Mouse (Mus musculus) hindbrain, embryonic 10.5 days (tissue): Measurements from ENCODE around the gene Ptprt. TPM values are rescaled to one million over a fixed set of nuclear protein-coding genes. Genes with fewer than 3 reads are reported as not detected.
"Not testable (repeated sequence)": the region's sequence is repeated elsewhere in the genome, so short reads cannot be mapped to it uniquely, and the experiment has no call there.

ENCODE experiments used
- DNase-seq: peaks from one replicate; pipeline ENCODE4 v3.0.0-alpha.2; 2017; ENCODE audit warnings: low spot score
- H3K27ac ChIP-seq: fragments of 300-500 bp; sonication (generic); 2 replicates; pipeline ENCODE4 v1.5.1; 2016; ENCODE audit warnings: mild to moderate bottlenecking, moderate library complexity
- H3K27me3 ChIP-seq: fragments of 300-500 bp; sonication (generic); 2 replicates; pipeline ENCODE4 v1.6.1; 2016; ENCODE audit warnings: mild to moderate bottlenecking; ENCODE audit not compliant: poor library complexity, insufficient read depth, severe bottlenecking
- H3K36me3 ChIP-seq: fragments of 300-500 bp; sonication (generic); 2 replicates; pipeline ENCODE4 v1.6.1; 2016; ENCODE audit warnings: mild to moderate bottlenecking, moderate library complexity
- H3K4me1 ChIP-seq: fragments of 300-500 bp; sonication (generic); replicated peaks from 2 replicates; pipeline ENCODE4 v1.6.1; 2016; ENCODE audit warnings: mild to moderate bottlenecking
- H3K4me3 ChIP-seq: fragments of 300-500 bp; sonication (generic); 2 replicates; pipeline ENCODE4 v1.5.1; 2016; ENCODE audit warnings: mild to moderate bottlenecking, moderate library complexity
- H3K9me3 ChIP-seq: fragments of 300-500 bp; sonication (generic); 2 replicates; pipeline ENCODE4 v1.6.1; 2016; ENCODE audit warnings: mild to moderate bottlenecking, moderate library complexity
- WGBS: fragments of 180-500 bp; shearing (Covaris S2); methylation state at CpG from one replicate; pipeline ENCODE4 v1.1.7; 2016; 5-methylcytosine and 5-hydroxymethylcytosine counted together
- polyA plus RNA-seq: library from polyadenylated mRNA; unstranded; fragments of >200 nt; fragmentation: Nextera tagmentation; extraction: Ambion mirVana; gene quantifications from 2 replicates; pipeline ENCODE4 v1.2.1, GENCODE M21; 2016

Gene Ptprt
- polyA plus RNA-seq, 1 experiment from 2014 or later: 1.7 TPM

DNA sequence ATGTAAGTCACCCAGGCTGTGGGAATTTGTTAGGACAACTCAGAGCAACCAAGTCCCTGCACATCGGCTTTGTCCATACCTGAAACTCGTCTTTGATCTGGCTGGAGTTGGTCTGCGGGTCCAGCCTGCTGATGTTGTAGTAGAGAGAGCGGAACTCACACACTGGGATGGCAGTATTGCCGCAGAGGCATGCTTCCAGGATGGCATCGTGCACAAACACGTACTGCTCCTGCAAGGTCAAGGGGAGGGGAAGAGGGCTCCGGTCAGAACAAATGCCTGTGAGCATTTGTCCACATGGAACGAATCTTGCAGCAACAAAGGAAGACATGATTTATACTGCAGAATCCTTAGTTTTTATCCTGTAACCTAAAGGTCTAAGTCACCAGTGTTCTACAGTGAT is 1107.3 kb downstream of the Ptprt start:
- no peaks in the 10 kb centered on the region for H3K27me3 ChIP-seq
- WGBS: 87% methylated on average over 9 of the region's 9 CpGs
- no peaks in the 10 kb centered on the region for H3K4me1 ChIP-seq
- no peak for DNase-seq
- no peaks in the 10 kb centered on the region for H3K9me3 ChIP-seq
- H3K36me3 ChIP-seq: no peaks in the 10 kb centered on the region
- H3K27ac ChIP-seq: no peak overlapping the region
- no peak overlapping the region for H3K4me3 ChIP-seq

DNA sequence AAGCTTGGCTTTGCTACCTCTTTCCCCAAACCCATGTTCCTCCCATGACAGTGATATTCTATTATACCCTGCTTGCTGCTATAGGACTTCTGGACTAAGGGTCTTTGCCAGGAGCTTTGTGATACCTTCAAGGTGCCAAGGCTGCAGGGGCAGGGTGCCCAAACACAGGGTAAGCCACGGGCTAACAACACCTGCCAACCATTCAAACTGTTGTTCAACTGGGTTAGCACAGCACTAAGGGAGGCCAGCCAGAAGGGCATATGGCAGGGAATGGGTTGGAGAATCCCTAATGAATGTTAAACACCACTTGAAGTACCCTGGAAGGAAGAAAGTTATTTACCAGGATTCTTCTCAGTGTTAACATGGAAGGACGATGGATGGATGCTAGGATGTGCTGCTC is 1108.9 kb downstream of the Ptprt start:
- DNase-seq: no peak
- Histone ChIP-seq H3K36me3 (no peaks in the 10 kb centered on the region), H3K27me3 (no peaks in the 10 kb centered on the region), H3K4me3 (no peak overlapping the region), H3K4me1 (no peaks in the 10 kb centered on the region), H3K27ac (no peak overlapping the region), H3K9me3 (no peaks in the 10 kb centered on the region)
- 89% methylated on average over 2 of the region's 2 CpGs for WGBS

DNA sequence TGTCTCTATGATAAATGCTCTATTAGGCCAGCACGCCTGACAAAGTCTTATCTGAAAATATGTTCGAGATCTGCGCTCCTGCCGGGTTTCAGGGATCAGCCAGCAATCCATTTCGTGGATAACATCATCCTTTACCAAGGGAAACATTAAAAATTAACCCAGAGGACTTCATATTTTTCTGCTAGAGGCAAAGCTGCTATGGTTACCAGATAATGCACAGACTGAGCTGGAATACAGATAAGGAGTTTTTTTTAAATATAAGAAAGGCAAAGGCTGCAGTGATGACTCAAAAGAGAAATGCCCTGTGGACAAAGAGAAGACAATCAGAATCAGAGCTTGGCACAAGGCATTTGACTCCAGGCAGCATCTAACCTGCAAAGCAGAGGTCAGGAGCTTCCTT is 1111.4 kb downstream of the Ptprt start:
- no peaks in the 10 kb centered on the region for H3K9me3 ChIP-seq
- no peaks in the 10 kb centered on the region for H3K4me1 ChIP-seq
- H3K27me3 ChIP-seq: no peaks in the 10 kb centered on the region
- H3K36me3 ChIP-seq: no peaks in the 10 kb centered on the region
- no peak overlapping the region for H3K27ac ChIP-seq
- 81% methylated on average over 5 of the region's 5 CpGs for WGBS
- no peak for DNase-seq
- H3K4me3 ChIP-seq: no peak overlapping the region

DNA sequence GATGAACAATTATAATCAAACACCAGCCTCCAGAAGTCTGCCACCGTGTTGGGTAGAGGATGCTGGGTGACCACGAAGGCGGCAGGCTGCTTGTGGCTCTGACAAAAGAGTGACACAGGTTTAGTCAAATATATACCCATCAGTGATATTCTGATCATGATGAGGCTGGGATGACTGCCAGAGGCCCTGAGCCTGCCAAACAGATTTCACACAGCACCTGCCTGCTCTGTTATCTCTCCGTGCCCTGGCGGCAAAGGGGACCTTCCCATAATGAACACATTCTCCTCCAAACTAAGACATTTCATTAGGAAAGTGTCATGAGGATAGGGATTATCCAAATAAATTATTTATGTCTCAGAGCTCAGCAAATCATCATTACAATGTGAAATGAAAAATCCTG is 1113.6 kb downstream of the Ptprt start:
- no peak for DNase-seq
- Histone ChIP-seq H3K27me3 (no peaks in the 10 kb centered on the region), H3K9me3 (no peaks in the 10 kb centered on the region), H3K4me3 (no peak overlapping the region), H3K27ac (no peak overlapping the region), H3K36me3 (no peaks in the 10 kb centered on the region), H3K4me1 (no peaks in the 10 kb centered on the region)
- 96% methylated on average over 5 of the region's 5 CpGs for WGBS

DNA sequence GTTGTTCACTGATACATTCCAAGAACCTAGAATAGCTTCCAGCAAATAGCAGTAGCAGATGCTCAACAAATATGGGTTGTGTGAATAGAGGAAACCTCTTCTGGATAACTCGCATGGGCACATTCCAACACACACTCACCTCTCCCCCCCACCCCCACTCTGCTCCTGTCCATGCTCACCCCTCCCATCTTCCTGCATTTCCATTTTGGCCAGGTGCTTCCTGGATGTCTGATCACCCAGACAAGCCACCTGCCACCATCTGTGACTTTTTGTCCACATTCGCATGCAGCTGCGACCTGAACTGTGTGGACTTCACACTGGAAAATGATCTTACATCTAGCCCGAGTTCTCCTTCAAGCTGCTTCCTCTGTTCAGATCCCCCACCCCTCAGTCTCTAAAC is 1115.5 kb downstream of the Ptprt start:
- Histone ChIP-seq H3K9me3 (no peaks in the 10 kb centered on the region), H3K4me1 (no peaks in the 10 kb centered on the region), H3K4me3 (no peak overlapping the region), H3K27ac (no peak overlapping the region), H3K27me3 (no peaks in the 10 kb centered on the region), H3K36me3 (no peaks in the 10 kb centered on the region)
- DNase-seq: no peak
- 90% methylated on average over 4 of the region's 4 CpGs for WGBS

DNA sequence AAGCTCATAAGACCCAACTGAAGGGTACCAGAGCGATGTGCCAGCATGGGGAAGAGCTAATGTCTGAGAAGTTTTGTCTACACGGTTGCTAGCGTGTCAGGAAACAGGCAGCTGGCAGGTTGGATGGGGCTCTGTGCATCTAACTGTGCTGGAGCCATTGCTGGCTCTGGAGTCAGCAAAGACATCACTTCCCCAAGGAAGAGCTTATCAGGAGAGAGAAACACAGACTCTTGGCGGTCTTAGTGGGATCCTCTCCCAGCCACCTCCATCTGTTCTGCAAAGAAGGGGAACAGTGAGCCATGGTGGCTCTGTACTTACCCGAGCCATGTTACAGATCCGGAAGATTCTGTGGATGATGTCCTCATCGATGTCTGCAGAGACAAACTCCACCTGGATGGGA is 1126.8 kb downstream of the Ptprt start:
- Histone ChIP-seq H3K36me3 (no peaks in the 10 kb centered on the region), H3K27me3 (no peaks in the 10 kb centered on the region), H3K4me3 (no peak overlapping the region), H3K4me1 (no peaks in the 10 kb centered on the region), H3K9me3 (no peaks in the 10 kb centered on the region), H3K27ac (no peak overlapping the region)
- no peak for DNase-seq
- 91% methylated on average over 7 of the region's 7 CpGs for WGBS

DNA sequence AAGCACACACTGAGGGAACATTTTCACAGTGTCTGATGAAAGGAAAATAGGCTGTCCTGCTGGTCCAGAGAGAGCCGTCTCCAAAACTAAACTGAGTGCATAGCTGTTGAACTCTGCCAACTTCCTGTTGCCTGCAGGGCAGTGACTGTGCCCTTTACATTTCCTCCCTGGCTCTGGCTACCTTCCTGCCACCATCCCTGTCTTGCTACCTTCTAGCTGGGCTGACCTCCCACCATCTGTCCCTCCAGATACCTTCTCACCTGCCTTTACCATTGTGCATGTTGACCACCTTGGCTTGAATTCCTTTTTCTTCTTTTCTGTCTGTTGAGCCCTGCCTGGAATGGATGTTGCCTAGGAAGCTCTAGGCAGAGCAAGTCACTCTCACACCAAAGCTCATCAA is 1133.8 kb downstream of the Ptprt start:
- Histone ChIP-seq H3K27me3 (no peaks in the 10 kb centered on the region), H3K4me3 (no peak overlapping the region), H3K36me3 (no peaks in the 10 kb centered on the region), H3K4me1 (no peaks in the 10 kb centered on the region), H3K9me3 (no peaks in the 10 kb centered on the region), H3K27ac (no peak overlapping the region)
- WGBS: 86% methylated on average over 1 of the region's 1 CpGs
- no peak for DNase-seq

DNA sequence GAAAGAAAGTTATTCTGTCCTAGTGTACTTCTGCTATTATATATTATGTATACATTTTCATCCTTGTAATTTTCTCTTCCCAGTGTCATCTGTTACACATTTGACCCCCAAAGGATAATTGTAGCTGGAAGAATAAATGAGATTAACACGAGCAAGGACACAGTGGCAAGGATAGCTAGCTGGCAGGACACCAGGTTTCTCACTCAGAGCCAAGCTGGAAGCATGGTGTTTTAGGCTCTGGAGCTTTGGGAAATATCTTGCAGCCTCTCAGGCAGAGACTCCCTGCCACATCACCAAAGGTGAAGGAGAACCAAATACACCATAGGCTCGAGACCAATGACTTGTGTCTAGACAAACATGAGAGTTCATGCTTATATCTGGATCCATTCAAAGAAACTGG is 1141.3 kb downstream of the Ptprt start:
- H3K27ac ChIP-seq: no peak overlapping the region
- 79% methylated on average over 2 of the region's 2 CpGs for WGBS
- no peaks in the 10 kb centered on the region for H3K36me3 ChIP-seq
- no peaks in the 10 kb centered on the region for H3K9me3 ChIP-seq
- no peaks in the 10 kb centered on the region for H3K27me3 ChIP-seq
- no peak for DNase-seq
- no peak overlapping the region for H3K4me3 ChIP-seq
- H3K4me1 ChIP-seq: no peaks in the 10 kb centered on the region

DNA sequence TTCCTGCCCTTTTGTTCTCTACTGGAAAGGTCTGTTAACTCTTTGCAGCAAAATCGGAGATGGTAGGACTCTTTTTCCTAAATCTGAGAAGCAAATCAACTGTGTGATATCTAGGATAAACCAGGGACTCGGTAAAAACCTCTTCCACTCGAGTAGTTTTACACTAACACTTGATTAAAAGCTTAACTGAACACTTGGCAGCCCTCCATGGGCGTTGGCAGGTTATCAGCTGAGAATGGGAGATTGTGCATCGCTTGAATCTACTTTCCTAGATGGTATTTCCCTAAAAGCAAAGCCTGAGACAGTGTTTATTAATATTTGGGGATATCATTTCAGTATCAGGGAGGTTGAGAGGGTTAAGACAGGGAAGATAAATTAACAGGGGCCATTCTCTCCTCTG is 1144.0 kb downstream of the Ptprt start:
- WGBS: 81% methylated on average over 5 of the region's 5 CpGs
- DNase-seq: no peak
- H3K4me1 ChIP-seq: no peaks in the 10 kb centered on the region
- no peaks in the 10 kb centered on the region for H3K27me3 ChIP-seq
- H3K4me3 ChIP-seq: no peak overlapping the region
- H3K27ac ChIP-seq: no peak overlapping the region
- H3K36me3 ChIP-seq: no peaks in the 10 kb centered on the region
- H3K9me3 ChIP-seq: no peaks in the 10 kb centered on the region

DNA sequence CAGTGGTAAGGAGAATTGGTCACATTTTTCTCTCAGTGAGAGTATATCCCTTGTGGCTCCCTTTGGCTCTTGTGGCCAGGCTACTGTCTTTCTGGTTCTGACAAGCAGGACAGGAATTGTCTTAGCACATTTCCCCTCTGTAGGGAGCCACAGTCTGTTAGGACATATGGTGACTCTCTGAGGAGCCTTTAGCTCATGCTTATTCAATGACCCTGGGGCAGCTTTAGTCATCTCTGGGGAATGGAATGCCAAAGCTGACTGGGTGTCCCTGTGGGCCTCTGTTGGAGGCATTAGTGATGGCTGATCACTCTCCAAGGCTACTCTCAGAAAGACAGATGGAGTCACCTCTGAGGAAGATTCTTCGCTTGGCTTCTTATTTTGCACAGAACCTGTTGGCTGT is 1147.7 kb downstream of the Ptprt start:
- no peaks in the 10 kb centered on the region for H3K36me3 ChIP-seq
- no peak overlapping the region for H3K27ac ChIP-seq
- no peak for DNase-seq
- H3K4me3 ChIP-seq: no peak overlapping the region
- WGBS: 88% methylated on average over 1 of the region's 1 CpGs
- H3K27me3 ChIP-seq: no peaks in the 10 kb centered on the region
- peaks cover 14% of the 10 kb centered on the region; the same call in 1 of the 2 replicates for H3K4me1 ChIP-seq
- H3K9me3 ChIP-seq: no peaks in the 10 kb centered on the region

DNA sequence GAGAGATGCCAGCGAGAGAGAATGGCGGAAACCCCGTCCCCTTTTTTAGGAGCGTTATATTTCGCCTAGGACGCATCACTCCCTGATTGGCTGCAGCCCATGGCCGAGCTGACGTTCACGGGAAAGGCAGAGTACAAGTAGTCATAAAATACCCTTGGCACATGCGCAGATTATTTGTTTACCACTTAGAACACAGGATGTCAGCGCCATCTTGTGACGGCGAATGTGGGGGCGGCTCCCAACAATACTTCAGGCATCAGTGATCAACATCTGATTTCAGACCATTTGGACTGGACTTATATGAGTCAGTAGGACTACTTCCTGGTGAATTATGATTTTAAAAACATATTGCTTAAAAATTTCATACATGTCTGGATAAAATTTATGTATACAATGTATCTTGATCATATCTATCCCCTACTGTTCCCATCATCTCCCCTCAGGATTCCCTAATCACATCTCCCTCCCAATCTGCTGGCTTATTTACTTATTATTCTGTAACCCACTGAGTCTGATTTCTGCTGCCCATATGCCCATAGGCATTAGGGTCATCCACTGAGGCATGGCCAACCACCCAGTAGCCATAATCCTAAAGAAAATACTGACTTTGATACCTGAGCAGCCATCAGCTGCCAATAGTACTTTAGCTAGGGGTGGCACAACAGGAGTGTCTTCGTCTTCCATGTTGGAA is 1148.9 kb downstream of the Ptprt start:
- not testable (repeated sequence) for H3K27me3 ChIP-seq, H3K9me3 ChIP-seq, H3K4me3 ChIP-seq, H3K36me3 ChIP-seq
- DNase-seq: peak; percentile 30
- Histone ChIP-seq H3K4me1 (peaks cover 14% of the 10 kb centered on the region; the same call in 1 of the 2 replicates), H3K27ac (0 out of 2 replicates have a peak overlapping the region, but pooled peaks have one; percentile 5)
- 15% methylated on average over 6 of the region's 15 CpGs for whole genome bisulfite sequencing

DNA sequence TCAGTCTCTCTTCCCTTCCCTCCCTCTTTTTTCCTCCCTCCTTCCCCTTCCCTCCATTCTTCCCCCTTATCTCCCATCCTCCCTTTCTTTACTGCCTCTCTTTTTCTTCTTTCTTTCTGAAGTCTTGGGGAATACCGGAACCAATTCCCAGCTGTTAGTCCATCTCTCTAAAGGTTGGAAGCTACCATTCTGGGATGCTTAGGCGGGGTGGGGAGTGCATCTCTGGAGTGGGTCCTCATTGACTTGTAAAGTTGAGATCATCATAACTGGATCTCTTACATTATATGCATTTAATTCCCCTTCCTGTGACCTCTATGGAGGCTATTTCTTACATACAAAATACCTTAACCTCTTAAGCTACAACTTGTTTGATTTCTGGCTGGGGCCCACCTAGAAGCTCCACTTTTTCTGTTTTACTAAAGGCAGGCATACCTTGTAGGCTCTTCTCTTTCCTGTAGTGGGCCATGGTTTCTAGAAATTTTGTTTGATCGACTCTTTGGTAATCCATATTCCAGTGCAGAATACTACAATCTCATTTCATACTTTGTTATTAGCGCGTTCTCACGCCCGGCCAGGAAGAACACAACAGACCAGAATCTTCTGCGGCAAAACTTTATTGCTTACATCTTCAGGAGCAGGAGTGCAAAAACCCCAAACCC is 1149.7 kb downstream of the Ptprt start:
- no peaks in the 10 kb centered on the region for H3K9me3 ChIP-seq
- H3K27me3 ChIP-seq: no peaks in the 10 kb centered on the region
- 17% methylated on average over 8 of the region's 8 CpGs for WGBS
- peaks cover 14% of the 10 kb centered on the region; the same call in 1 of the 2 replicates for H3K4me1 ChIP-seq
- peak overlapping the region; percentile 84 for H3K27ac ChIP-seq
- no peaks in the 10 kb centered on the region for H3K36me3 ChIP-seq
- DNase-seq: no peak
- peak overlapping the region; percentile 63 for H3K4me3 ChIP-seq

DNA sequence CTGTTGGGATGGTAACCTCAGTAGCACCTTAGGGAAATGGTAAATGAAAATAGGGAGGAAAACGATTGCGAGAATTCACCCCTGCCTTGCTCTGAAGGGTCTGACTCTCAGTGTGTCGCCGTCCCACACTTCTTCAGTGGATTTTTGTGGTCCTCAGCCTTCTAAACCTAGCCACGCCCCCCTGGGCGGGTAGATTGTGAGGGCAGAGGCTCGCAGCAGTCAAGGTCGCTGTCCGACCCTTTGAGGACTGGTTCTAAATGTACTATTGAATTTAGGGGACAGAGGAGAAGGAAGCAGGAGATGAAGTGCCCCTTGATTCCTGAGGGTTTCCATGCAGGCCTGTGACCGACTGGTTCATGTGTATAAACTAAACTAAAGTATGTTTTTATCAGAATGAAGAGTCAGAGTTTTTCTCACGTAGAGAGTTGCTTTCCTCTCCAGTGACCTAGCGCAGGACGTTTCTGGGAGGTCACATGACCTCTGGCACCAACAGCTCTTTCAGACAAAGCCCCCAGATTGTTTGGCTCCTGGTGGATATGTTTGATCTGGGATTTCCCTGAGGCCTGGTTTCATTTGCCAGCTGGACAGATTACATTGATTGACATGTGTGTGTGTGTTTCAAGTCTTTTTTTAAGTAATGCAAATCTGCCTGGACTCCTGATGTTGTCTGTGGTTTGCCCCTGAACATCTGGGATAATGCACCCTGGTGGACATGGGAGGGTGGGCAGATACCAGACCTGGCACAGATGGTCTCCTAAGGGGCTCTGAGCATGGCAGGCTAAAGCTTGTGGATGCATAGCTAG is 1161.6 kb downstream of the Ptprt start:
- Histone ChIP-seq H3K27me3 (no peaks in the 10 kb centered on the region), H3K4me1 (peaks cover 21% of the 10 kb centered on the region), H3K4me3 (peak overlapping the region; percentile 44), H3K9me3 (no peaks in the 10 kb centered on the region), H3K36me3 (no peaks in the 10 kb centered on the region), H3K27ac (peak overlapping the region; percentile 25; the same call in 1 of the 2 replicates)
- peak; percentile 44 for DNase-seq
- WGBS: 5% methylated on average over 13 of the region's 13 CpGs
